9 mouse cellular contexts compared by ENCODE assay signal in genomic region chrX:73635425-73635824, GRCm38 (mm10). TPM values are rescaled to one million over a fixed set of nuclear protein-coding genes. Genes with fewer than 3 reads are reported as not detected.
DNase-seq lines count a peak whose midpoint lies in the region; ATAC-seq and TF ChIP-seq lines count a peak whose summit lies in the region.
"Had no signal": no experiment of that assay in that cellular context is flagged by ENCODE, and none has a peak within 500 bp of the region (broad histone marks: within the 10 kb centered on the region; RNA-seq: fewer than 3 reads in every experiment).

No protein-coding gene starts in this region.

- 42% methylated on average over 17 of the region's 19 CpGs for WGBS in forebrain, postnatal 0 days
- WGBS in limb, embryonic 15.5 days: 34% methylated on average over 19 of the region's 19 CpGs

- H3K27ac ChIP-seq in forebrain, postnatal 0 days (ENCODE audit: low read depth, low read length): no peak overlapping the region
- H3K27ac ChIP-seq in limb, embryonic 15.5 days: no peak overlapping the region

- no peaks in the 10 kb centered on the region for H3K4me1 ChIP-seq in forebrain, postnatal 0 days (ENCODE audit: insufficient read depth)
- H3K4me1 ChIP-seq in limb, embryonic 15.5 days: peaks cover 23% of the 10 kb centered on the region

- no peak for TF ChIP-seq CTCF in forebrain, postnatal 0 days (IDR thresholded peaks at IDR 0.05; ENCODE audit: low read depth)

- no peak overlapping the region for H3K9ac ChIP-seq in forebrain, postnatal 0 days
- H3K9ac ChIP-seq in limb, embryonic 15.5 days: no peak overlapping the region

- peak; percentile 13 for DNase-seq in thymus, postnatal 0 days (ENCODE audit: low spot score)
- no peak for DNase-seq in thymus, postnatal 10 days (ENCODE audit: low spot score in 2 of 2)
- DNase-seq in forebrain, postnatal 0 days: no peak
- DNase-seq in yolk sac, embryonic 10.5 days (ENCODE audit: low spot score): peak; percentile 25
- no peak for DNase-seq in urinary bladder, postnatal 14 days (ENCODE audit: low spot score)
- no peak for DNase-seq in spleen, postnatal 36 days (ENCODE audit: low spot score in 2 of 2)
- DNase-seq: lung, postnatal 14 days; thymus, postnatal 25 days had no signal

- H3K9me3 ChIP-seq in forebrain, postnatal 0 days (ENCODE audit: low read length): no peaks in the 10 kb centered on the region
- no peaks in the 10 kb centered on the region for H3K9me3 ChIP-seq in limb, embryonic 15.5 days

- H3K4me2 ChIP-seq in forebrain, postnatal 0 days (ENCODE audit: low read depth): peak overlapping the region; percentile 38
- H3K4me2 ChIP-seq in limb, embryonic 15.5 days: peak overlapping the region; percentile 33

- H3K4me3 ChIP-seq in forebrain, postnatal 0 days (ENCODE audit: low read depth, low read length): 0 out of 2 replicates have a peak overlapping the region, but pooled peaks have one; percentile 5
- 0 out of 2 replicates have a peak overlapping the region, but pooled peaks have one; percentile 10 for H3K4me3 ChIP-seq in limb, embryonic 15.5 days

- ATAC-seq in forebrain, postnatal 0 days: peak; percentile 39; the same call in 1 of the 2 replicates
- no peak; the same call in 1 of the 2 replicates for ATAC-seq in limb, embryonic 15.5 days (ENCODE audit: insufficient number of reproducible peaks, low FRiP score, low TSS enrichment, low read depth)

- H3K36me3 ChIP-seq in forebrain, postnatal 0 days (ENCODE audit: insufficient read depth): no peaks in the 10 kb centered on the region
- H3K36me3 ChIP-seq in limb, embryonic 15.5 days: no peaks in the 10 kb centered on the region

- peaks cover 11% of the 10 kb centered on the region; the same call in 1 of the 2 replicates for H3K27me3 ChIP-seq in forebrain, postnatal 0 days (ENCODE audit: insufficient read depth, low read length)
- H3K27me3 ChIP-seq in limb, embryonic 15.5 days: peaks cover 63% of the 10 kb centered on the region

RNA-seq across cellular contexts. Expression of gene Dusp9, which starts 3.8 kb away (rescaled TPM):
- 0.35 and 0.46 TPM in 2 replicates for polyA plus RNA-seq in thymus, postnatal 0 days (2015; fragmentation: Nextera tagmentation; extraction: Ambion mirVana)
- total RNA-seq in forebrain, postnatal 0 days (2014; rRNA removed): 0.19 and 0.92 TPM in 2 replicates
- polyA plus RNA-seq in forebrain, postnatal 0 days (2015; fragmentation: Nextera tagmentation; extraction: Ambion mirVana): 0.23 and 0.28 TPM in 2 replicates
- 6.3 and 7.1 TPM in 2 replicates for polyA plus RNA-seq in limb, embryonic 15.5 days (2015; fragmentation: Nextera tagmentation; extraction: Ambion mirVana)

RNA-seq across cellular contexts. Expression of gene Pnck, which starts 24.5 kb away (rescaled TPM):
- 5.4 and 6.4 TPM in 2 replicates for polyA plus RNA-seq in thymus, postnatal 0 days (2015; fragmentation: Nextera tagmentation; extraction: Ambion mirVana)
- 104 and 117 TPM in 2 replicates for total RNA-seq in forebrain, postnatal 0 days (2014; rRNA removed)
- 136 and 145 TPM in 2 replicates for polyA plus RNA-seq in forebrain, postnatal 0 days (2015; fragmentation: Nextera tagmentation; extraction: Ambion mirVana)
- polyA plus RNA-seq in limb, embryonic 15.5 days (2015; fragmentation: Nextera tagmentation; extraction: Ambion mirVana): 15.6 and 16.2 TPM in 2 replicates

RNA-seq across cellular contexts. Expression of gene Slc6a8, which starts 37.5 kb away (rescaled TPM):
- 5.1 TPM in 2 replicates for polyA plus RNA-seq in thymus, postnatal 0 days (2015; fragmentation: Nextera tagmentation; extraction: Ambion mirVana)
- total RNA-seq in forebrain, postnatal 0 days (2014; rRNA removed): 39.5 and 45.4 TPM in 2 replicates
- polyA plus RNA-seq in forebrain, postnatal 0 days (2015; fragmentation: Nextera tagmentation; extraction: Ambion mirVana): 3.9 and 5.8 TPM in 2 replicates
- 7.2 and 8.3 TPM in 2 replicates for polyA plus RNA-seq in limb, embryonic 15.5 days (2015; fragmentation: Nextera tagmentation; extraction: Ambion mirVana)

Comparison
In these comparisons a context has a peak if more than half of its experiments do, and no peak if none do; other contexts are left out.
1. DNase-seq: peak in thymus, postnatal 0 days (single experiment) and yolk sac, embryonic 10.5 days (single experiment); none in thymus, postnatal 10 days (0 of 2), forebrain, postnatal 0 days (single experiment), urinary bladder, postnatal 14 days (single experiment) and spleen, postnatal 36 days (0 of 2).